Mouse (Mus musculus): ENCODE measurements at regions not wholly inside any gene's neighbourhood (a gene's known extent, or its start where the extent isn't known, plus 50 kb on each side); places are given as distances from the start of the nearest gene placed in this dataset.

- TF ChIP-seq CTCF (IDR thresholded peaks at IDR 0.05; ENCODE audit: extremely low read depth, insufficient read depth, low read length) (no peak), POLR2A (IDR thresholded peaks at IDR 0.05; ENCODE audit: extremely low read depth, insufficient read depth, low read length) (no peak)
Measured at GRCm38 (mm10) chr5:73902470-73903218, 165.6 kb downstream of the Usp46 start.
